In the genomic region with DNA sequence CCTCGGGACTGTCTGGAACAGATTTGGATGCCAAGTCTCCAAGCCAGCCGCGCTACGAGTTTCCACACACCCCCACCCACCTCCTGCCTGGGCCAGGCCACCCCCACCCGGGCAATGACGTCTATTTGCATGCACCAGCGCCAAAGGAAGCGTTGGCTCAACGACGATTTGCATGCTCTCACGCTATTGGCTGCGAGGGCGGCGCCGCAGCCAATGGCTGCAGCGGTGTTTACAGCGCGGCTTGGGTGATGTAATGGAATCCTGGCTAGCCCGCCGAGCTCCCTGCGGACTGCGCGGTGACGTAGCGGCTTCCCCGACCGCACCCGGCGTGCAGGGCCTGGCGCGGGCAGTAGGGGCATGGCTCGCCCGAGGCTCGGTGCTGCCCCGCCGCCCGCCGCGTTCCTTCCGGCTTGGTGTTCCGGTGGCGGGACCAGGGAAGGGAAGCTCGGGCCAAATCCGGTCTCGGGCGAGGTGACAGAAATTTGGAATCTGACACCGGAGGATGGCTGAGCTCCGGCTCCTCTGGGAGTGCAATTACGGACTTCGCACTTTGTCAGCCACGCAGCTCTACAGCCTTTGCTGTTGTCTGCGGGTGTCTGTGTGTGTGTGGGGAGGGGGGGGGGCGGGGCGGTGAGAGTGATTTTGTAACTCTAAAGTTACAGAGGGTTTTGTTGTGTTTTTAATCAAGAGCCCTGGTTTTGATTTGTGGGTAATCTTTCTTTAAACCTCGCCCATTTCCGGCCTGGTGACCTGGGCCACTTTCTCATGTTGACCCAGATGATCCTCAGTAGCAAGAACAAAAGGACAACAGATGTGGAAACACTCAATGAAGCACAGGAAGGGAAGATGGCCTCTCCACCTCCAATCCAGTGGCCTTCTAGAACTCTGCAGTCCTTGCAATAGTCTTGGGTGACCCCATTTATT, we compare ENCODE assay signal across 8 mouse cellular contexts. TPM values are rescaled to one million over a fixed set of nuclear protein-coding genes. Genes with fewer than 3 reads are reported as not detected.
DNase-seq lines count a peak whose midpoint lies in the region; ATAC-seq and TF ChIP-seq lines count a peak whose summit lies in the region.

No protein-coding gene starts in this region.

- intact Hi-C loops in heart, adult 2 months (cut with DNase I): loop anchor here (1.0 kb wide), 1 partner anchor 20 kb away; no protein-coding TSS in a partner anchor

- peak; percentile 73 for TF ChIP-seq EP300 in heart, adult 2 months (IDR thresholded peaks at IDR 0.05; ENCODE audit: insufficient read depth, low read depth, low read length)

- DNase-seq in 3134 (ENCODE audit: extremely low read depth, insufficient read length, low spot score): peak; percentile 98
- DNase-seq in adrenal gland, postnatal 4 days (ENCODE audit: low spot score in 2 of 2): peak; percentile 83 to 88
- peak; percentile 100 for DNase-seq in embryonic facial prominence, embryonic 14.5 days (ENCODE audit: low spot score)
- peak; percentile 96 to 99 for DNase-seq in heart, adult 2 months
- DNase-seq in kidney, adult 8-10 months: peak; percentile 95 to 97
- DNase-seq in spleen, postnatal 10 days (ENCODE audit: low spot score in 2 of 2): peak; percentile 67 to 90

- under 1% methylated on average over 29 of the region's 56 CpGs for WGBS in embryonic facial prominence, embryonic 14.5 days
- WGBS in heart, adult 2 months: 1% methylated on average over 56 of the region's 56 CpGs
- under 1% methylated on average over 56 of the region's 56 CpGs for WGBS in limb, embryonic 13.5 days
- 2% methylated on average over 53 of the region's 56 CpGs for WGBS in midbrain, embryonic 16.5 days

- peaks cover 12% of the 10 kb centered on the region for H3K4me1 ChIP-seq in embryonic facial prominence, embryonic 14.5 days (ENCODE audit: control insufficient read depth, insufficient read depth, low read length)
- peaks cover 13% of the 10 kb centered on the region for H3K4me1 ChIP-seq in heart, adult 2 months (ENCODE audit: control insufficient read depth, insufficient read depth, low read length)
- H3K4me1 ChIP-seq in limb, embryonic 13.5 days: peaks cover 32% of the 10 kb centered on the region
- H3K4me1 ChIP-seq in midbrain, embryonic 16.5 days (ENCODE audit: control insufficient read depth, insufficient read depth, low read length): peaks cover 8% of the 10 kb centered on the region

- H3K9me3 ChIP-seq in embryonic facial prominence, embryonic 14.5 days (ENCODE audit: control insufficient read depth, low read length): no peaks in the 10 kb centered on the region
- no peaks in the 10 kb centered on the region for H3K9me3 ChIP-seq in limb, embryonic 13.5 days
- H3K9me3 ChIP-seq in midbrain, embryonic 16.5 days (replicated peaks; ENCODE audit: control insufficient read depth, low read length, poor library complexity, severe bottlenecking): no peaks in the 10 kb centered on the region

- peak; percentile 69 for TF ChIP-seq CTCF in heart, adult 2 months (IDR thresholded peaks at IDR 0.05)

- peak overlapping the region; percentile 94 for H3K27ac ChIP-seq in embryonic facial prominence, embryonic 14.5 days (replicated peaks; ENCODE audit: low read depth, low read length)
- peak overlapping the region; percentile 93 for H3K27ac ChIP-seq in heart, adult 2 months
- peak overlapping the region; percentile 86 for H3K27ac ChIP-seq in limb, embryonic 13.5 days
- H3K27ac ChIP-seq in midbrain, embryonic 16.5 days (ENCODE audit: low read length): peak overlapping the region; percentile 83

- peak overlapping the region; percentile 66 for H3K4me2 ChIP-seq in embryonic facial prominence, embryonic 14.5 days (ENCODE audit: low read depth, low read length)
- H3K4me2 ChIP-seq in limb, embryonic 13.5 days (replicated peaks): peak overlapping the region; percentile 66
- peak overlapping the region; percentile 82 for H3K4me2 ChIP-seq in midbrain, embryonic 16.5 days (ENCODE audit: low read length)

- no peaks in the 10 kb centered on the region for H3K79me2 ChIP-seq in heart, adult 2 months (replicated peaks; ENCODE audit: control insufficient read depth, insufficient read depth, low read length)

- H3K36me3 ChIP-seq in embryonic facial prominence, embryonic 14.5 days (ENCODE audit: control insufficient read depth, insufficient read depth, low read length): no peaks in the 10 kb centered on the region
- no peaks in the 10 kb centered on the region; the same call in 1 of the 2 replicates for H3K36me3 ChIP-seq in heart, adult 2 months (ENCODE audit: control insufficient read depth, insufficient read depth, low read length)
- no peaks in the 10 kb centered on the region for H3K36me3 ChIP-seq in limb, embryonic 13.5 days
- H3K36me3 ChIP-seq in midbrain, embryonic 16.5 days (ENCODE audit: control insufficient read depth, insufficient read depth, low read length): no peaks in the 10 kb centered on the region

- ATAC-seq in embryonic facial prominence, embryonic 14.5 days (ENCODE audit: low read depth): peak; percentile 98
- peak; percentile 98 for ATAC-seq in limb, embryonic 13.5 days (ENCODE audit: low FRiP score, low read depth)
- ATAC-seq in midbrain, embryonic 16.5 days: peak; percentile 98

- H3K9ac ChIP-seq in embryonic facial prominence, embryonic 14.5 days (ENCODE audit: low read depth, low read length): peak overlapping the region; percentile 72
- H3K9ac ChIP-seq in heart, adult 2 months (ENCODE audit: low read depth, low read length): peak overlapping the region; percentile 37
- peak overlapping the region; percentile 71 for H3K9ac ChIP-seq in limb, embryonic 13.5 days
- peak overlapping the region; percentile 75 for H3K9ac ChIP-seq in midbrain, embryonic 16.5 days (ENCODE audit: low read depth, low read length)

- H3K4me3 ChIP-seq in embryonic facial prominence, embryonic 14.5 days (ENCODE audit: low read depth, low read length): peak overlapping the region; percentile 45
- peak overlapping the region; percentile 31 for H3K4me3 ChIP-seq in heart, adult 2 months
- H3K4me3 ChIP-seq in limb, embryonic 13.5 days: peak overlapping the region; percentile 47
- H3K4me3 ChIP-seq in midbrain, embryonic 16.5 days (ENCODE audit: low read depth, low read length): peak overlapping the region; percentile 60

- no peaks in the 10 kb centered on the region for H3K27me3 ChIP-seq in embryonic facial prominence, embryonic 14.5 days (replicated peaks; ENCODE audit: control insufficient read depth, insufficient read depth, low read length)
- no peaks in the 10 kb centered on the region for H3K27me3 ChIP-seq in heart, adult 2 months (ENCODE audit: control insufficient read depth, insufficient read depth, low read length)
- H3K27me3 ChIP-seq in limb, embryonic 13.5 days: no peaks in the 10 kb centered on the region
- no peaks in the 10 kb centered on the region for H3K27me3 ChIP-seq in midbrain, embryonic 16.5 days (ENCODE audit: control insufficient read depth, insufficient read depth, low read depth, low read length)

- TF ChIP-seq POLR2A in heart, adult 2 months (IDR thresholded peaks at IDR 0.05; ENCODE audit: insufficient read depth, low read depth, low read length): peak; percentile 59

RNA-seq across cellular contexts. Expression of a gene that starts 7.6 kb away (rescaled TPM):
- total RNA-seq in adrenal gland, postnatal 4 days (2021): 10 to 100 TPM; 64.5 to 79.0 TPM
- polyA plus RNA-seq in embryonic facial prominence, embryonic 14.5 days (2014; fragmentation: Nextera tagmentation; extraction: Ambion mirVana): 11.5 and 12.4 TPM in 2 replicates
- 10 to 100 TPM; 12.1 to 45.3 TPM for total RNA-seq in heart, adult 2 months (2021)
- polyA plus RNA-seq in heart, adult 2 months (2012; rRNA removed): 17.0 and 23.8 TPM in 2 replicates
- polyA plus RNA-seq in limb, embryonic 13.5 days (2015; fragmentation: Nextera tagmentation; extraction: Ambion mirVana): 10.0 and 10.3 TPM in 2 replicates
- polyA plus RNA-seq in midbrain, embryonic 16.5 days (2015; fragmentation: Nextera tagmentation; extraction: Ambion mirVana): 5.0 and 6.4 TPM in 2 replicates

RNA-seq across cellular contexts. Expression of a gene that starts 22.5 kb away (rescaled TPM):
- total RNA-seq in adrenal gland, postnatal 4 days (2021): 10 to 100 TPM; 18.6 to 20.3 TPM
- polyA plus RNA-seq in embryonic facial prominence, embryonic 14.5 days (2014; fragmentation: Nextera tagmentation; extraction: Ambion mirVana): 6.1 and 7.9 TPM in 2 replicates
- total RNA-seq in heart, adult 2 months (2021): 10 to 100 TPM; 10.9 to 11.5 TPM
- polyA plus RNA-seq in heart, adult 2 months (2012; rRNA removed): 7.4 and 7.6 TPM in 2 replicates
- 5.7 and 6.0 TPM in 2 replicates for polyA plus RNA-seq in limb, embryonic 13.5 days (2015; fragmentation: Nextera tagmentation; extraction: Ambion mirVana)
- 0.95 and 1.1 TPM in 2 replicates for polyA plus RNA-seq in midbrain, embryonic 16.5 days (2015; fragmentation: Nextera tagmentation; extraction: Ambion mirVana)

RNA-seq across cellular contexts. Expression of a gene that starts 37.6 kb away (rescaled TPM):
- 10 to 100 TPM; 37.8 to 38.9 TPM for total RNA-seq in adrenal gland, postnatal 4 days (2021)
- 49.9 and 62.0 TPM in 2 replicates for polyA plus RNA-seq in embryonic facial prominence, embryonic 14.5 days (2014; fragmentation: Nextera tagmentation; extraction: Ambion mirVana)
- total RNA-seq in heart, adult 2 months (2021): 10 to 100 TPM; 21.2 to 22.4 TPM
- 26.4 and 29.3 TPM in 2 replicates for polyA plus RNA-seq in heart, adult 2 months (2012; rRNA removed)
- 64.1 and 70.4 TPM in 2 replicates for polyA plus RNA-seq in limb, embryonic 13.5 days (2015; fragmentation: Nextera tagmentation; extraction: Ambion mirVana)
- polyA plus RNA-seq in midbrain, embryonic 16.5 days (2015; fragmentation: Nextera tagmentation; extraction: Ambion mirVana): 74.8 and 79.8 TPM in 2 replicates

RNA-seq across cellular contexts. Expression of a gene that starts 46.5 kb away (rescaled TPM):
- total RNA-seq in adrenal gland, postnatal 4 days (2021): 1 to 10 TPM; 2.6 to 3.4 TPM
- polyA plus RNA-seq in embryonic facial prominence, embryonic 14.5 days (2014; fragmentation: Nextera tagmentation; extraction: Ambion mirVana): 0.79 and 0.84 TPM in 2 replicates
- total RNA-seq in heart, adult 2 months (2021): 1 to 10 TPM in 1 of 2 experiments, under 1 TPM in 1; 0.70 to 1.1 TPM
- 2.5 and 6.3 TPM in 2 replicates for polyA plus RNA-seq in heart, adult 2 months (2012; rRNA removed)
- 1.5 and 1.9 TPM in 2 replicates for polyA plus RNA-seq in limb, embryonic 13.5 days (2015; fragmentation: Nextera tagmentation; extraction: Ambion mirVana)
- 0.19 and 0.26 TPM in 2 replicates for polyA plus RNA-seq in midbrain, embryonic 16.5 days (2015; fragmentation: Nextera tagmentation; extraction: Ambion mirVana)

Comparison
In these comparisons a context has a peak if more than half of its experiments do, and no peak if none do; other contexts are left out.
1. Peak in every context shown above with its lines: DNase-seq, ATAC-seq, H3K4me3 ChIP-seq and H3K27ac ChIP-seq.